ENCODE assay signal across 17 mouse cellular contexts in genomic region chr9:108998287-108999166, GRCm38 (mm10). TPM values are rescaled to one million over a fixed set of nuclear protein-coding genes. Genes with fewer than 3 reads are reported as not detected.
DNase-seq lines count a peak whose midpoint lies in the region; ATAC-seq and TF ChIP-seq lines count a peak whose summit lies in the region.
"Had no signal": no experiment of that assay in that cellular context is flagged by ENCODE, and none has a peak within 500 bp of the region (broad histone marks: within the 10 kb centered on the region; RNA-seq: fewer than 3 reads in every experiment).

No protein-coding gene starts in this region.

- H3K4me2 ChIP-seq in forebrain, postnatal 0 days (ENCODE audit: low read depth), result 0 out of 2 replicates have a peak overlapping the region, but pooled peaks have one; percentile 4
- no peak overlapping the region for H3K4me2 ChIP-seq in forebrain, embryonic 11.5 days (ENCODE audit: low read depth, low read length, severe bottlenecking)
- H3K4me2 ChIP-seq in midbrain, embryonic 13.5 days (replicated peaks), result no peak overlapping the region

- 73% methylated on average over 19 of the region's 19 CpGs for WGBS in forebrain, postnatal 0 days
- WGBS in forebrain, embryonic 11.5 days, result 87% methylated on average over 19 of the region's 19 CpGs
- WGBS in bone marrow, adult 2 months, result 55% methylated on average over 19 of the region's 19 CpGs
- 84% methylated on average over 19 of the region's 19 CpGs for WGBS in midbrain, embryonic 13.5 days

- TF ChIP-seq CTCF in forebrain, postnatal 0 days (IDR thresholded peaks at IDR 0.05; ENCODE audit: low read depth), result no peak
- no peak for TF ChIP-seq CTCF in bone marrow, adult 2 months (IDR thresholded peaks at IDR 0.05; ENCODE audit: control insufficient read depth, insufficient read depth, low read length)

- peak overlapping the region; percentile 59; the same call in 1 of the 2 replicates for H3K27ac ChIP-seq in forebrain, postnatal 0 days (ENCODE audit: low read depth, low read length)
- H3K27ac ChIP-seq in forebrain, embryonic 11.5 days (ENCODE audit: low read depth, low read length), result no peak overlapping the region
- peak overlapping the region; percentile 94 for H3K27ac ChIP-seq in bone marrow, adult 2 months (ENCODE audit: control insufficient read depth, insufficient read depth, low read depth, low read length, poor library complexity)
- no peak overlapping the region for H3K27ac ChIP-seq in midbrain, embryonic 13.5 days

- peak; percentile 38 for DNase-seq in forebrain, postnatal 0 days
- no peak for DNase-seq in forebrain, embryonic 11.5 days (ENCODE audit: low spot score)
- peak; percentile 25 to 53 for DNase-seq in lung, adult 18-20 months
- DNase-seq in lung, postnatal 14 days, result no peak
- DNase-seq in c-Kit-positive CD71-positive TER-119-positive erythroid progenitor cells, embryonic 14.5 days (ENCODE audit: low spot score), result no peak
- no peak for DNase-seq in urinary bladder, postnatal 36 days (ENCODE audit: low spot score in 2 of 2)
- DNase-seq: adrenal gland, postnatal 36 days; B cell, adult 2 months; gastrocnemius, postnatal 10 days had no signal

- H3K9ac ChIP-seq in forebrain, postnatal 0 days, result no peak overlapping the region
- no peak overlapping the region for H3K9ac ChIP-seq in forebrain, embryonic 11.5 days (ENCODE audit: low read length)
- H3K9ac ChIP-seq in midbrain, embryonic 13.5 days (replicated peaks), result peak overlapping the region; percentile 28; the same call in 1 of the 2 replicates

- no peaks in the 10 kb centered on the region for H3K4me1 ChIP-seq in forebrain, postnatal 0 days (ENCODE audit: insufficient read depth)
- H3K4me1 ChIP-seq in forebrain, embryonic 11.5 days (replicated peaks; ENCODE audit: control insufficient read depth, insufficient read depth, low read length), result no peaks in the 10 kb centered on the region
- H3K4me1 ChIP-seq in bone marrow, adult 2 months (ENCODE audit: control insufficient read depth, insufficient read depth, low read length), result peaks cover 15% of the 10 kb centered on the region; the same call in 1 of the 2 replicates
- H3K4me1 ChIP-seq in midbrain, embryonic 13.5 days (replicated peaks), result peaks cover 20% of the 10 kb centered on the region

- peaks cover 9% of the 10 kb centered on the region for H3K36me3 ChIP-seq in forebrain, postnatal 0 days (ENCODE audit: insufficient read depth)
- H3K36me3 ChIP-seq in forebrain, embryonic 11.5 days (ENCODE audit: control insufficient read depth, insufficient read depth, low read length), result no peaks in the 10 kb centered on the region
- H3K36me3 ChIP-seq in midbrain, embryonic 13.5 days, result peaks cover 7% of the 10 kb centered on the region; the same call in 1 of the 2 replicates

- no peak overlapping the region for H3K4me3 ChIP-seq in forebrain, postnatal 0 days (ENCODE audit: low read depth, low read length)
- H3K4me3 ChIP-seq in forebrain, embryonic 11.5 days (ENCODE audit: low read depth, low read length), result no peak overlapping the region
- H3K4me3 ChIP-seq in bone marrow, adult 2 months (replicated peaks; ENCODE audit: control insufficient read depth, low read depth, low read length), result peak overlapping the region; percentile 28
- H3K4me3 ChIP-seq in midbrain, embryonic 13.5 days (replicated peaks), result no peak overlapping the region
- H3K4me3 ChIP-seq: erythroblast, embryonic 14.5 days had no signal

- no peak for TF ChIP-seq POLR2A in bone marrow, adult 2 months (IDR thresholded peaks at IDR 0.05; ENCODE audit: borderline replicate concordance, control insufficient read depth, low read depth, low read length)

- no peaks in the 10 kb centered on the region for H3K9me3 ChIP-seq in forebrain, postnatal 0 days (ENCODE audit: low read length)
- no peaks in the 10 kb centered on the region for H3K9me3 ChIP-seq in forebrain, embryonic 11.5 days (ENCODE audit: control insufficient read depth, low read length)
- no peaks in the 10 kb centered on the region for H3K9me3 ChIP-seq in midbrain, embryonic 13.5 days

- H3K27me3 ChIP-seq in forebrain, postnatal 0 days (ENCODE audit: insufficient read depth, low read length), result no peaks in the 10 kb centered on the region
- H3K27me3 ChIP-seq in forebrain, embryonic 11.5 days (ENCODE audit: control insufficient read depth, insufficient read depth, low read length), result no peaks in the 10 kb centered on the region
- H3K27me3 ChIP-seq in midbrain, embryonic 13.5 days, result no peaks in the 10 kb centered on the region

- peak; percentile 61 for ATAC-seq in forebrain, postnatal 0 days
- ATAC-seq in forebrain, embryonic 11.5 days (replicated peaks; ENCODE audit: low FRiP score), result no peak
- no peak for ATAC-seq in midbrain, embryonic 13.5 days

RNA-seq across cellular contexts. Expression of gene Pfkfb4, which starts 6.9 kb away (rescaled TPM):
- total RNA-seq in forebrain, postnatal 0 days (2014; rRNA removed), result 27.1 and 46.4 TPM in 2 replicates
- polyA plus RNA-seq in forebrain, postnatal 0 days (2015; fragmentation: Nextera tagmentation; extraction: Ambion mirVana), result 16.6 and 21.7 TPM in 2 replicates
- polyA plus RNA-seq in forebrain, embryonic 11.5 days (2014; fragmentation: Nextera tagmentation; extraction: Ambion mirVana), result 12.5 and 12.8 TPM in 2 replicates
- 15.4 and 35.2 TPM in 2 replicates for polyA plus RNA-seq in bone marrow, adult 2 months (2011; ENCODE audit: insufficient read depth, insufficient read length, low replicate concordance, missing spikeins)
- 24.4 and 30.6 TPM in 2 replicates for polyA plus RNA-seq in midbrain, embryonic 13.5 days (2015; fragmentation: Nextera tagmentation; extraction: Ambion mirVana)

RNA-seq across cellular contexts. Expression of gene Ucn2, which starts 12.7 kb away (rescaled TPM):
- 0.23 TPM in 1 of 2 replicates, not detected in the other for total RNA-seq in forebrain, postnatal 0 days (2014; rRNA removed)
- polyA plus RNA-seq in forebrain, postnatal 0 days (2015; fragmentation: Nextera tagmentation; extraction: Ambion mirVana), result not detected in 2 replicates
- not detected in 2 replicates for polyA plus RNA-seq in forebrain, embryonic 11.5 days (2014; fragmentation: Nextera tagmentation; extraction: Ambion mirVana)
- not detected in 2 replicates for polyA plus RNA-seq in bone marrow, adult 2 months (2011; ENCODE audit: insufficient read depth, insufficient read length, low replicate concordance, missing spikeins)
- polyA plus RNA-seq in midbrain, embryonic 13.5 days (2015; fragmentation: Nextera tagmentation; extraction: Ambion mirVana), result not detected in 2 replicates
- total RNA-seq: left cerebral cortex, postnatal 25 days; megakaryocyte progenitor cell, adult 5-6 weeks; neutrophil, adult 5-6 weeks had no signal
- polyA plus RNA-seq: erythroblast, embryonic 14.5 days; heart, embryonic 14.5 days; thymus, postnatal 0 days had no signal

RNA-seq across cellular contexts. Expression of gene Shisa5, which starts 39.8 kb away (rescaled TPM):
- total RNA-seq in forebrain, postnatal 0 days (2014; rRNA removed), result 66.2 and 68.4 TPM in 2 replicates
- 75.9 and 77.3 TPM in 2 replicates for polyA plus RNA-seq in forebrain, postnatal 0 days (2015; fragmentation: Nextera tagmentation; extraction: Ambion mirVana)
- polyA plus RNA-seq in forebrain, embryonic 11.5 days (2014; fragmentation: Nextera tagmentation; extraction: Ambion mirVana), result 30.4 and 33.9 TPM in 2 replicates
- polyA plus RNA-seq in bone marrow, adult 2 months (2011; ENCODE audit: insufficient read depth, insufficient read length, low replicate concordance, missing spikeins), result 69.2 and 133 TPM in 2 replicates
- 43.7 and 44.3 TPM in 2 replicates for polyA plus RNA-seq in midbrain, embryonic 13.5 days (2015; fragmentation: Nextera tagmentation; extraction: Ambion mirVana)

RNA-seq across cellular contexts. Expression of gene Col7a1, which starts 45.1 kb away (rescaled TPM):
- 2.7 and 5.4 TPM in 2 replicates for total RNA-seq in forebrain, postnatal 0 days (2014; rRNA removed)
- 1.3 and 1.6 TPM in 2 replicates for polyA plus RNA-seq in forebrain, postnatal 0 days (2015; fragmentation: Nextera tagmentation; extraction: Ambion mirVana)
- 2.2 and 3.7 TPM in 2 replicates for polyA plus RNA-seq in forebrain, embryonic 11.5 days (2014; fragmentation: Nextera tagmentation; extraction: Ambion mirVana)
- 5.5 and 17.5 TPM in 2 replicates for polyA plus RNA-seq in bone marrow, adult 2 months (2011; ENCODE audit: insufficient read depth, insufficient read length, low replicate concordance, missing spikeins)
- 1.7 and 1.8 TPM in 2 replicates for polyA plus RNA-seq in midbrain, embryonic 13.5 days (2015; fragmentation: Nextera tagmentation; extraction: Ambion mirVana)

Comparison
In these comparisons a context has a peak if more than half of its experiments do, and no peak if none do; other contexts are left out.
1. DNase-seq: peak in forebrain, postnatal 0 days (single experiment) and lung, adult 18-20 months (2 of 2); none in forebrain, embryonic 11.5 days (single experiment), lung, postnatal 14 days (single experiment), c-Kit-positive CD71-positive TER-119-positive erythroid progenitor cells, embryonic 14.5 days (single experiment) and urinary bladder, postnatal 36 days (0 of 2).
2. H3K27ac ChIP-seq: peak in forebrain, postnatal 0 days (single experiment) and bone marrow, adult 2 months (single experiment); none in forebrain, embryonic 11.5 days (single experiment) and midbrain, embryonic 13.5 days (single experiment).